Mouse (Mus musculus) gastrocnemius, postnatal 4 days (tissue): ENCODE measurements around the gene Olfr1230. TPM values are rescaled to one million over a fixed set of nuclear protein-coding genes. Genes with fewer than 3 reads are reported as not detected.

ENCODE experiments used
- DNase-seq, 2 experiments: peaks; one replicate each; pipeline ENCODE4 v3.0.0; 2021 to 2022; ENCODE audit warnings: low spot score in 2 of 2, mixed read lengths in 2 of 2
- long read RNA-seq, 2 experiments: library from polyadenylated mRNA; stranded (forward); transcript quantifications; one replicate each; pipeline ENCODE4 v2.0.0; 2021
- total RNA-seq, 2 experiments: library from RNA; stranded (reverse); gene quantifications; 2 replicates each; pipeline ENCODE4 v1.2.3; 2021

The Olfr1230 gene
- total RNA-seq: not detected
- long read RNA-seq, experiment 1: 0 reads
- long read RNA-seq, experiment 2: 0 reads

DNA sequence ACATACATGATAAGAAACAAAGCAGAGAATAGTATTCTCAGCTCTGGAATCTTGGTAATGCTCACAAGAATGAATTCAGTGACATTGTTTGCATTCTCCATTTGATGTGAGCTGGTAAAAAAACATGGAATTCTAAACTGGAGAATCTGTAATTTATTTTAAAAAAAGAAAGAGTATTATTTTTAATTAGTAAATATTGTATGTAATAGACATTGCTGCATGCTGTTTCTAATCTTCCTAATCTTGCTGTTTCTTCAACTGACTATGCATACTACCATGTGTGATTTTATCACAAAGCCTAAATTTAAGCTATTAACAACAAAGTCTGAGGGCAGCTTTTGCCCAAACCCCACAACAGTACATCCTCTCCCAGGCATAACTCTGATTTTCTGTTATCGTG, at the start of gene Olfr1230:
Olfr1230 (minus strand) TSS at position 101 of the 400 bp plus-strand sequence.
- no peak for DNase-seq

DNA sequence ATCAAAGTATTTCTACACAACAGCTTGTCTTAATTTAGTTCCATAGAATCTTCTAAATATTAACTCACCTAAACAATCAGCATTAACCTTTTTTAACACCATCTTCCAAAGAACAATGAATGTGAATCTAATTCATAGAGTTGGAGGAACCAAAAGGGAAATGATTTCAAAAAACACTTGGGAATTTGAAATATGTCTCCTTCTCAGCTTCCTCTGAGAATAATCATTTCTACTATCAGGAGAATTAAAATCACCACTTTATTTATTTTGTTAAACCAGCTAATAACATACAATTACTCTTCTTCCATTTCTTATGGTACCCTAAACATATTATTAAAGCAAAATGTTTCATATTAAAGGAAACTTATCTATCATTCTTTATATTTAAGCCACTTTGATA, 45.2 kb upstream of the Olfr1230 start, which contains the start of gene Olfr1233:
Olfr1233 (minus strand) TSS at position 101 of the 400 bp plus-strand sequence.
- DNase-seq: no peak

DNA sequence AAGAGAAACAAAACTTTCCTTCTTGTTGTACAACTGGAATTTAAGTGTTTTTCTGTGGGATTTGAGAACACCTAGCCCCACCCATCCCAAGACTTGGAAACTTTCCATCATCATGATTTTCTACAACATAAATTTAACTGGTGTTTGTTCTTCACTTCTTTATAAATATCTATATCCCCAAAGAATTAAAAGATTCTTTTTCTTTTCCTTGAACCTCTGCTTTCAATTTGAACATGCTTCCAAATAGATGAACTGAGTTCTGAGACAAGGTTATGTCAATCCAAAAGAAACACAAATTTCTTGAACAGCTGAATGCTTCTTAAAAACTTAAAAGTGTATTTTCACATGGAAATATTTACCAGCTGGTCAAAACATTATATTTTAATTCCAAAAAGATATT, 32.5 kb upstream of the Olfr1230 start, which contains the start of gene Olfr1232:
Olfr1232 (minus strand) TSS at position 101 of the 400 bp plus-strand sequence.
- no peak for DNase-seq

DNA sequence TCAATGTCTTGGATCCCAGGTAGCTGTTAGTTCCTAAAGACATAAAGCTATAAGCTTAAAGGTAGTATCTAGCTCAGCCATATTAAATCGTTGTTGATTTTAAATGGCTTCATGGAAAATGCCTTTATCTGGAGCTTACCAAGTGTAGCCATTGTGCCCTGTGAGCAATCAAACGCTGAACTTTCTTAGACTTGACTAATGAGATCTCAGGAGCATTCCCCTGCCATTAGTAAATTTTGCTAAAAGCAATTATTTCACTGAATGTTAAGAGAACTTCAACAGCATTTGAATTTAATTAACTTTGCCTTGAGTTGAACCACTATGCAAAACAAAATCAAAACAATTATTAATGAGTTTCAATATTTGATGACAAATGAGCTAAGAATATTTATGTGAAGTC, 9.9 kb upstream of the Olfr1230 start, which contains the start of gene Olfr1231:
Olfr1231 (minus strand) TSS at position 101 of the 400 bp plus-strand sequence.
- DNase-seq: no peak

DNA sequence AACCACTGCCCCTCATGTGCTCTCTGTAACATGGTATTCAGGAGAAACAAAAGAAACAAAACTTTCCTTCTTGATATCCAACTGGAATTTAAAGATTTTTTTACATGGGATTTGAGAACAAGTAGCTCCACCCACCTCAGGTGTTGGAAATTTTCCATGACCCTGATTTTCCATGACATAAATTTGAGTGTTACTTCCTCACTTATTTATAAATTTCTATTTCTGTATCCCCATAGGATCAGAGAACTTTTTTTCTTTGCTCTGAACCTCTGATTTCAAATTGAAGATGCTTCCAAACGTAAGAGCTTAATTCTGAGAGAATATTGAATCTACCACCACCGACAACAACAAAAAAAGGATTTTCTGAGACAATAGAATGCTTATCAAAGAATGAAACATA, 9.2 kb downstream of the Olfr1230 start, which contains the start of gene Olfr1229:
Olfr1229 (minus strand) TSS at position 101 of the 400 bp plus-strand sequence.
- DNase-seq: no peak

DNA sequence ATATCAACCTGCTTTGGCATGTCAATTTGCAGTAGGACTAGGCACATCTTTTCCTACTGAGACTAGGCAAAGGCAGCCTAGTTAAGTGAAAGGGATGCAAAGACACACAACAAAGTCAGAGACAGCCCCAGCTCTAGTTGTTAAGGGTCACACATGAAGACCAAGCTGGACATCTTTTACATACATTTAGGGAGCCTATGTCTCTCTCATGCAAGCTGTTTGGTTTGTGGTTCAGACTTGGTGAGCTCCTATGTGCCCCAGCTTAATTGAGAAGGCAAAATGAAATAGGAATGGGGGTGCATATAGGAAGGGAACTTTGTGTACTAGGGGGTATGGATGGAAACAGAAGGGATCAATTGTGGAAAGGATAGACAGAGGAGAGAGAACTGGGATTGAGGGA, 43.1 kb downstream of the Olfr1230 start, which contains the start of gene Olfr1228:
Olfr1228 (minus strand) TSS at position 101 of the 400 bp plus-strand sequence.
- DNase-seq: no peak

Other genes with a start within 250 kb of the Olfr1230 start
- not detected for gene Olfr1218, start 236.1 kb downstream of the Olfr1230 start, total RNA-seq
- gene Olfr1219, start 213.8 kb downstream of the Olfr1230 start, total RNA-seq: not detected
- not detected for gene Olfr1220, start 190.4 kb downstream of the Olfr1230 start, total RNA-seq
- not detected for gene Olfr1221, start 180.0 kb downstream of the Olfr1230 start, total RNA-seq
- gene Olfr1222, start 164.2 kb downstream of the Olfr1230 start, total RNA-seq: not detected
- not detected for gene Olfr1223, start 145.7 kb downstream of the Olfr1230 start, total RNA-seq
- gene Olfr1224-ps1, start 133.2 kb downstream of the Olfr1230 start, total RNA-seq: not detected
- gene Olfr1225, start 122.6 kb downstream of the Olfr1230 start, total RNA-seq: not detected
- not detected for gene Olfr1226, start 97.2 kb downstream of the Olfr1230 start, total RNA-seq
- not detected for gene Olfr1228, start 43.2 kb downstream of the Olfr1230 start, total RNA-seq
- gene Olfr1229, start 9.3 kb downstream of the Olfr1230 start, total RNA-seq: not detected
- gene Olfr1231, start 9.8 kb upstream of the Olfr1230 start, total RNA-seq: not detected
- not detected for gene Olfr1232, start 32.4 kb upstream of the Olfr1230 start, total RNA-seq
- gene Olfr1233, start 45.1 kb upstream of the Olfr1230 start, total RNA-seq: not detected
- gene Olfr1234, start 67.6 kb upstream of the Olfr1230 start, total RNA-seq: not detected
- not detected for gene Olfr1238, start 112.4 kb upstream of the Olfr1230 start, total RNA-seq
- not detected for gene Olfr1239, start 123.1 kb upstream of the Olfr1230 start, total RNA-seq
- not detected for gene Olfr1240, start 145.7 kb upstream of the Olfr1230 start, total RNA-seq
- gene Olfr1241, start 189.9 kb upstream of the Olfr1230 start, total RNA-seq: not detected
- gene Olfr1242, start 201.1 kb upstream of the Olfr1230 start, total RNA-seq: not detected
- gene Olfr1243, start 234.2 kb upstream of the Olfr1230 start, total RNA-seq: not detected